Mouse (Mus musculus): Measurements from ENCODE around the gene Olfr1307. TPM values are rescaled to one million over a fixed set of nuclear protein-coding genes. Genes with fewer than 3 reads are reported as not detected.

Gene Olfr1307
- polyA plus RNA-seq (2012; rRNA removed): not detected in 2 replicates

DNA sequence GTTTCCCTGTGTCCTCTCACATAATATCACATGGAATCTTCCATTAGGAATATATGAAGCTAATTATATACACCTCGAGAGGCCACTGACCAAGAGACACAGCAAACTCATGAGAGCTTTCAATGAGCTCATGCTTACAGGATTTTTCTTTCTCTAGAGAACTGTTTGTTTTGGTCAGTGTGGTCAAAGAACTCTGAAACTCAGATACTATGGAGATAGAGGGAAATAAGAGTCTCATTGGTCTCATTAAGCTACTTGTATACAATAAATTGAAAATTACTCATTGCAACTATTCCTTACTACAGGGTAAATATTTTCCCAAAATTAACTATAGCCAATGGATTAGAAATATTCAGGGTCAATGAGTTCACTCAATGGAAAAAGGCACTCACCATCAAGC, at the start of gene Olfr1307:
Olfr1307 (minus strand) TSS at position 101 of the 400 bp plus-strand sequence.
- DNase-seq: no peak
- Histone ChIP-seq H3K4me3 (replicated peaks; ENCODE audit: extremely low read depth, low read depth, low read length) (no peak within 1 kb of the TSS), H3K4me1 (ENCODE audit: control insufficient read depth, insufficient read depth, low read length) (no peaks in the 10 kb centered on the region)
- TF ChIP-seq POLR2A (IDR thresholded peaks at IDR 0.05; ENCODE audit: borderline replicate concordance, extremely low read depth, low read depth, low read length) (no peak), CTCF (IDR thresholded peaks at IDR 0.05; ENCODE audit: insufficient read depth, low read length) (no peak)
- 57% methylated on average over 1 of the region's 1 CpGs for WGBS

DNA sequence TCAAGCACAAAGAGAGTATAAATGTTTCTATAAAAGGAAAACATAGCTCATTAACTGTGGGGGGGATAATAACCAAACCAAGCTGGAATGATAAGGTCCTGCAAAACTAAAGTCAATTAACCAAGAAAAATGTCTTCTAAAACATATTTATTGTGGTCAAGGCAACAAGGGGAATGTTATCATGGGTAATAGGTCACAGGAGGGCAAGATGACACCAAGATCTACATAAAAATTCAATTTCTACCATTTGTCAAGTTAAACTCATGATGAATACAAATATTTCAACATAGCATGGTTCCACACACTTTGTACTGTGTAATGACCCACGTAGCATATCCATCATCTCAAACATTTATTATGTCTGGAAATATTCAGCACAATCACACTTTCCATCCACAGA, 40.9 kb upstream of the Olfr1307 start, which contains the start of gene Olfr1309:
Olfr1309 (minus strand) TSS at position 101 of the 400 bp plus-strand sequence.
- H3K4me3 ChIP-seq (replicated peaks; ENCODE audit: extremely low read depth, low read depth, low read length): no peak within 1 kb of the TSS
- WGBS: 35% methylated on average over 1 of the region's 1 CpGs
- H3K4me1 ChIP-seq (ENCODE audit: control insufficient read depth, insufficient read depth, low read length): no peaks in the 10 kb centered on the region
- no peak for TF ChIP-seq POLR2A (IDR thresholded peaks at IDR 0.05; ENCODE audit: borderline replicate concordance, extremely low read depth, low read depth, low read length)
- no peak for TF ChIP-seq CTCF (IDR thresholded peaks at IDR 0.05; ENCODE audit: insufficient read depth, low read length)
- no peak for DNase-seq

DNA sequence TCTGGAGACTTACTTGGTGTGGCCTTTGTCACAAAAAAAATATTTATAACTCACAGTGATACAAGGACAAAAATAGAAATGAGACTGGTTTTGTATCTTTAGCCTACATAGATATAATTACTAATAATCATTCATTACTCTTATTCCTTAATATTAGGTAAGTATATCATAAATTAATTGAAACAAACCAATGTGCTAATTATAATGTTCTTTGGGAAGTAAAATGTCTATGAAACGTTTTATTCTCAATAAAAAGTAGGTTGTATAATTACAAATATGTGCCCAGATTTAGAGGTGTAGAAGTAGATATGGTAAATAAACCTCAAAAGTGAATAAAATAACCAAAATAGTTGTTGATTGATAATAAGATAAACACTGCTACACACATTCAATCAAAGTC, 15.6 kb upstream of the Olfr1307 start, which contains the start of gene Olfr1308:
Olfr1308 (minus strand) TSS at position 101 of the 400 bp plus-strand sequence.
- H3K4me1 ChIP-seq (ENCODE audit: control insufficient read depth, insufficient read depth, low read length): no peaks in the 10 kb centered on the region
- TF ChIP-seq POLR2A (IDR thresholded peaks at IDR 0.05; ENCODE audit: borderline replicate concordance, extremely low read depth, low read depth, low read length): no peak
- TF ChIP-seq CTCF (IDR thresholded peaks at IDR 0.05; ENCODE audit: insufficient read depth, low read length): no peak
- no peak within 1 kb of the TSS for H3K4me3 ChIP-seq (replicated peaks; ENCODE audit: extremely low read depth, low read depth, low read length)
- no peak for DNase-seq
- 31% methylated on average over 1 of the region's 1 CpGs for WGBS

DNA sequence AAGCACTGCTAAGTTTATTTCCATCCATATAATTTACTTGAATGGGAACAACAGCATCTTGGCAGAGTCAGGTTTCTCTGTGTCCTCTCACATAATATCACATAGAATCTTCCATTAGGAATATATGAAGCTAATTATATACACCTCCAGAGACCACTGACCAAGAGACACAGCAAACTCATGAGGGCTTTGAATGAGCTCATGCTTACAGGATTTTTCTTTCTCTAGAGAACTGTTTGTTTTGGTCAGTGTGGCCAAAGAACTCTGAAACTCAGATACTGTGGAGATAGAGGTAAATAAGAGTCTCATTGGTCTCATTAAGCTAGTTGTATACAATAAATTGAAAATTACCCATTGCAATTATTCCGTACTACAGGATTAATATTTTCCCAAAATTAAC, 33.1 kb downstream of the Olfr1307 start, which contains the start of gene Olfr1306:
Olfr1306 (minus strand) TSS at position 101 of the 400 bp plus-strand sequence.
- DNase-seq: no peak

More for the DNA sequence above, 33.1 kb downstream of the Olfr1307 start, which contains the start of gene Olfr1306:
- Histone ChIP-seq H3K4me1 (ENCODE audit: control insufficient read depth, insufficient read depth, low read length) (no peaks in the 10 kb centered on the region), H3K4me3 (replicated peaks; ENCODE audit: extremely low read depth, low read depth, low read length) (no peak within 1 kb of the TSS)
- TF ChIP-seq POLR2A (IDR thresholded peaks at IDR 0.05; ENCODE audit: borderline replicate concordance, extremely low read depth, low read depth, low read length) (no peak), CTCF (IDR thresholded peaks at IDR 0.05; ENCODE audit: insufficient read depth, low read length) (no peak)
- WGBS: 83% methylated on average over 1 of the region's 1 CpGs

Other genes with a start within 250 kb of the Olfr1307 start
- gene Olfr1301, start 198.4 kb downstream of the Olfr1307 start, polyA plus RNA-seq (2012; rRNA removed): not detected in 2 replicates
- not detected in 2 replicates for gene Olfr1302, start 172.0 kb downstream of the Olfr1307 start, polyA plus RNA-seq (2012; rRNA removed)
- gene Olfr1303, start 129.1 kb downstream of the Olfr1307 start, polyA plus RNA-seq (2012; rRNA removed): not detected in 2 replicates
- gene Olfr1305, start 72.3 kb downstream of the Olfr1307 start, polyA plus RNA-seq (2012; rRNA removed): not detected in 2 replicates
- not detected in 2 replicates for gene Olfr1306, start 33.2 kb downstream of the Olfr1307 start, polyA plus RNA-seq (2012; rRNA removed)
- not detected in 2 replicates for gene Olfr1308, start 15.5 kb upstream of the Olfr1307 start, polyA plus RNA-seq (2012; rRNA removed)
- gene Olfr1309, start 40.8 kb upstream of the Olfr1307 start, polyA plus RNA-seq (2012; rRNA removed): not detected in 2 replicates
- gene Olfr1310, start 63.3 kb upstream of the Olfr1307 start, polyA plus RNA-seq (2012; rRNA removed): not detected in 2 replicates
- not detected in 2 replicates for gene Olfr1311, start 75.0 kb upstream of the Olfr1307 start, polyA plus RNA-seq (2012; rRNA removed)
- not detected in 2 replicates for gene Olfr1312, start 100.8 kb upstream of the Olfr1307 start, polyA plus RNA-seq (2012; rRNA removed)
- gene Olfr1313, start 128.4 kb upstream of the Olfr1307 start, polyA plus RNA-seq (2012; rRNA removed): not detected in 2 replicates
- not detected in 2 replicates for gene Olfr1314, start 147.3 kb upstream of the Olfr1307 start, polyA plus RNA-seq (2012; rRNA removed)
- not detected in 2 replicates for gene Olfr1315-ps1, start 166.0 kb upstream of the Olfr1307 start, polyA plus RNA-seq (2012; rRNA removed)
- gene Olfr1316, start 185.5 kb upstream of the Olfr1307 start, polyA plus RNA-seq (2012; rRNA removed): not detected in 2 replicates
- not detected in 2 replicates for gene Olfr1317, start 190.9 kb upstream of the Olfr1307 start, polyA plus RNA-seq (2012; rRNA removed)
- gene Olfr1318, start 204.8 kb upstream of the Olfr1307 start, polyA plus RNA-seq (2012; rRNA removed): not detected in 2 replicates